Mouse (Mus musculus) heart, embryonic 15.5 days (tissue): ENCODE measurements around the gene Zfyve16. TPM values are rescaled to one million over a fixed set of nuclear protein-coding genes. Genes with fewer than 3 reads are reported as not detected.

Experiments used
- ATAC-seq: fragments of 200-750 bp; cut with Nextera tagmentation; replicated peaks from 2 replicates; pipeline ENCODE4 v1.8.0; 2017; ENCODE audit warnings: low read depth, moderate TSS enrichment; ENCODE audit not compliant: insufficient number of reproducible peaks, insufficient read depth, low FRiP score
- H3K27ac ChIP-seq: fragments of 300-500 bp; sonication (generic); 2 replicates; pipeline ENCODE4 v1.5.1; 2015; ENCODE audit warnings: mild to moderate bottlenecking, inconsistent platforms
- H3K27me3 ChIP-seq: fragments of 300-500 bp; sonication (generic); 2 replicates; pipeline ENCODE4 v1.6.1; 2015; ENCODE audit warnings: inconsistent platforms
- H3K36me3 ChIP-seq: fragments of 300-500 bp; sonication (generic); 2 replicates; pipeline ENCODE4 v1.6.1; 2015; ENCODE audit warnings: mild to moderate bottlenecking, inconsistent platforms
- H3K4me1 ChIP-seq: fragments of 300-500 bp; sonication (generic); replicated peaks from 2 replicates; pipeline ENCODE4 v1.6.1; 2015; ENCODE audit warnings: inconsistent platforms
- H3K4me2 ChIP-seq: fragments of 300-500 bp; sonication (generic); 2 replicates; pipeline ENCODE4 v1.6.1; 2015; ENCODE audit warnings: inconsistent platforms, mild to moderate bottlenecking, moderate library complexity
- H3K4me3 ChIP-seq: fragments of 300-500 bp; sonication (generic); 2 replicates; pipeline ENCODE4 v1.5.1; 2015; ENCODE audit warnings: mild to moderate bottlenecking, inconsistent platforms
- H3K9ac ChIP-seq: fragments of 300-500 bp; sonication (generic); 2 replicates; pipeline ENCODE4 v1.6.1; 2015; ENCODE audit warnings: mild to moderate bottlenecking, inconsistent platforms
- H3K9me3 ChIP-seq: fragments of 300-500 bp; sonication (generic); replicated peaks from 2 replicates; pipeline ENCODE4 v1.6.1; 2016; ENCODE audit warnings: inconsistent platforms
- WGBS: fragments of 180-500 bp; shearing (Covaris S2); methylation state at CpG from one replicate; pipeline ENCODE4 v1.1.7; 2015; ENCODE audit warnings: mixed read lengths; 5-methylcytosine and 5-hydroxymethylcytosine counted together
- polyA plus RNA-seq: library from polyadenylated mRNA; unstranded; fragments of >200 nt; fragmentation: Nextera tagmentation; extraction: Ambion mirVana; gene quantifications from 2 replicates; pipeline ENCODE4 v1.2.1, GENCODE M21; 2015

The Zfyve16 gene
- polyA plus RNA-seq, 1 experiment from 2014 or later, result 6.9 TPM

DNA sequence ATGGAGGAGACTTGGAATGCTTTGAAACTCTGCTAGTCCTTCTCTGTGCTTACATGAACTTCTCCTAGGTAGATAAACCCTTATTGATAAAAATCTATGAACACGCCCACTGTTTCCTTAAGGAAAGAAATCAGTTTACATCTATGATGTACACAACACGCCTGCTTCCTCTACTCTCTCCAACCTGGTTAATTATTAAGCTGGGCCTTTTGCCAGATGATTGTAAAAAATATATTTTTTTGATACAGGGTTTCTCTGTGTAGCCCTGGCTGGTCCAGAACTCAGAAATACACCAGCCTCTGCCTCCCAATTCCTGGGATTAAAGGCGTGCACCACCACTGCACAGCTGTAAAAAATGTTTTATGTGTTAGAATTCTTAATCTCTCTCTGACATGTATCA is 66.0 kb downstream of the Zfyve16 start:
- no peak overlapping the region for H3K4me2 ChIP-seq
- no peak for ATAC-seq
- no peaks in the 10 kb centered on the region for H3K4me1 ChIP-seq
- no peaks in the 10 kb centered on the region for H3K9me3 ChIP-seq
- WGBS, result 87% methylated on average over 3 of the region's 3 CpGs
- no peak overlapping the region for H3K4me3 ChIP-seq
- H3K27ac ChIP-seq, result no peak overlapping the region
- no peak overlapping the region for H3K9ac ChIP-seq
- H3K36me3 ChIP-seq, result peaks cover 10% of the 10 kb centered on the region; the same call in 1 of the 2 replicates
- H3K27me3 ChIP-seq, result no peaks in the 10 kb centered on the region

DNA sequence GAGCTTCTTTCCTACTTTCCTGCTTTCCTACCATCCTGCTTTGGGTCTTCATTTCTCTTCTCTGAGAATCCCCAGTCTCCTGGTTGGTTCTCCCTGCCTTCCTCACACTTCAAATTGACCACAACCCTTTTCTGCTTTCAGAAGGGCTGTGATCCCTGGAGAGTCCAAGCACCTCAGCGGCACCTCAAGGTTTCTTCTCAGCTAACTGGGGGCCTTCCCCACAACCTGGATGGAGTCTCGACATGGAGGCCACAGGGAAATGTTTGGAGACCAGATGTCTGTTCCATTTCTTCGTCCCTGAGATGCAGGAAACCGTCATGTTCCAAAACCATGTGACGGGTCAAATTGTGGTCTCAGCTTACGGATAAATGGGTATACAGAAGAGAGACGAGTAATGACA is 83.8 kb downstream of the Zfyve16 start:
- Histone ChIP-seq H3K4me2 (no peak overlapping the region), H3K36me3 (no peaks in the 10 kb centered on the region), H3K27ac (no peak overlapping the region), H3K27me3 (no peaks in the 10 kb centered on the region), H3K4me1 (no peaks in the 10 kb centered on the region), H3K4me3 (no peak overlapping the region), H3K9me3 (no peaks in the 10 kb centered on the region), H3K9ac (no peak overlapping the region)
- 89% methylated on average over 7 of the region's 7 CpGs for WGBS
- ATAC-seq, result no peak

DNA sequence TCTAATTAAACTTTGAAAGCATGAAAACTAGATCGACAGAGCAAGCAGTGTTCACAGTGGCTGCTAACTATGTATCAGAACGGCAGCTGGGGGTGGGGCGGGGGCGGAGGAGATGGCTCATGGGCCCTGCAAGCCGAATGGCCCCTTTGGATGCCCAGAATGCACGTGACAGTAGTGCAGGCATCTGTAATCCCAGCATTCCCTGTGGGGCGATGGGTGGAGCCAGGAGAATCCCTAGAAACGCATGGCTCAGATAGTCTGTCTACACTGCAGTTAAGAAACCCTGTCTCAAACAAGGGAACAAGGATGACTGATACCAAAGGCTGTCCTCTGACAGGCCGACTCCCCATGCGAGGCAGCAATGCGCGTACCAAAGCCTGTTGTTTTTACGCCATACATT is 90.4 kb downstream of the Zfyve16 start:
- Histone ChIP-seq H3K27me3 (no peaks in the 10 kb centered on the region), H3K27ac (no peak overlapping the region), H3K9me3 (no peaks in the 10 kb centered on the region), H3K36me3 (no peaks in the 10 kb centered on the region), H3K4me1 (no peaks in the 10 kb centered on the region), H3K4me2 (no peak overlapping the region), H3K9ac (no peak overlapping the region), H3K4me3 (no peak overlapping the region)
- 72% methylated on average over 13 of the region's 13 CpGs for WGBS
- no peak for ATAC-seq

DNA sequence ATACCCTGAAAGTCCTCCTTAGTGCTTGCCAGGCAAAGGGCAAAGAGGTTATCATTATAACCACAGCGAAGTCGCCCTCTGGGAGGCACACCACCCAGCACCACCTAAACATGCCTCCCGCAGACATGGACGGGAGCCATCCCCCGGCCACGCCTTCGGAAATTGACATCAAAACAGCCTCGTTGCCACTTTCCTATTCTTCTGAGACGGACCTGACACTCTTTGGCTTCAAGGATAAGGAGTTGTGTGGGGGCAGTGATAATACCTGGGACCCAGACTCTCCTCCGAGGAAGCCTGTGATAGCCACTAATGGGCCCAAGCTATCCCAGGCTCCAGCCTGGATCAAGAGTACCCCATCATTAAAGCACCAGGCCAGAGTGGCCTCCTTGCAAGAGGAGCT is 92.0 kb downstream of the Zfyve16 start:
- Histone ChIP-seq H3K9ac (no peak overlapping the region), H3K4me2 (no peak overlapping the region), H3K36me3 (no peaks in the 10 kb centered on the region), H3K9me3 (no peaks in the 10 kb centered on the region), H3K4me1 (no peaks in the 10 kb centered on the region), H3K27ac (no peak overlapping the region), H3K27me3 (no peaks in the 10 kb centered on the region), H3K4me3 (no peak overlapping the region)
- 80% methylated on average over 10 of the region's 10 CpGs for WGBS
- no peak for ATAC-seq

Other genes with a start within 250 kb of the Zfyve16 start
- 0.47 and 0.65 TPM in 2 replicates for gene Gm20379, start 224.9 kb downstream of the Zfyve16 start, polyA plus RNA-seq
- 9.5 and 10.2 TPM in 2 replicates for gene Dhfr, start 176.1 kb downstream of the Zfyve16 start, polyA plus RNA-seq
- 13.4 and 16.7 TPM in 2 replicates for gene Msh3, start 175.9 kb downstream of the Zfyve16 start, polyA plus RNA-seq
- gene Ankrd34b, start 105.0 kb downstream of the Zfyve16 start, polyA plus RNA-seq, result 0.09 and 0.14 TPM in 2 replicates
- 0.11 TPM in 1 of 2 replicates, not detected in the other for gene Fam151b, start 46.9 kb downstream of the Zfyve16 start, polyA plus RNA-seq
- gene Spz1, start 45.3 kb upstream of the Zfyve16 start, polyA plus RNA-seq, result not detected in 2 replicates
- 9.6 and 11.3 TPM in 2 replicates for gene Serinc5, start 80.2 kb upstream of the Zfyve16 start, polyA plus RNA-seq